Mouse (Mus musculus) liver, embryonic 12.5 days (tissue): ENCODE results near the gene Hs3st4. TPM values are rescaled to one million over a fixed set of nuclear protein-coding genes. Genes with fewer than 3 reads are reported as not detected.

ENCODE experiments used
- ATAC-seq: fragments of 200-750 bp; cut with Nextera tagmentation; 2 replicates; pipeline ENCODE4 v1.8.0; 2017; ENCODE audit warnings: moderate number of reproducible peaks, mild to moderate bottlenecking, moderate library complexity
- H3K27ac ChIP-seq: fragments of 300-500 bp; sonication (generic); 2 replicates; pipeline ENCODE4 v1.5.1; 2016; ENCODE audit warnings: mild to moderate bottlenecking
- H3K27me3 ChIP-seq: fragments of 300-500 bp; sonication (generic); replicated peaks from 2 replicates; pipeline ENCODE4 v1.6.1; 2016; ENCODE audit warnings: mild to moderate bottlenecking, moderate library complexity
- H3K36me3 ChIP-seq: fragments of 300-500 bp; sonication (generic); 2 replicates; pipeline ENCODE4 v1.6.1; 2016; ENCODE audit warnings: mild to moderate bottlenecking, moderate library complexity
- H3K4me1 ChIP-seq: fragments of 300-500 bp; sonication (generic); 2 replicates; pipeline ENCODE4 v1.6.1; 2016
- H3K4me2 ChIP-seq: fragments of 300-500 bp; sonication (generic); 2 replicates; pipeline ENCODE4 v1.6.1; 2016; ENCODE audit warnings: mild to moderate bottlenecking, moderate library complexity
- H3K4me3 ChIP-seq: fragments of 300-500 bp; sonication (generic); 2 replicates; pipeline ENCODE4 v1.5.1; 2016; ENCODE audit warnings: mild to moderate bottlenecking, moderate library complexity
- H3K9ac ChIP-seq: fragments of 300-500 bp; sonication (generic); 2 replicates; pipeline ENCODE4 v1.6.1; 2016; ENCODE audit warnings: mild to moderate bottlenecking, moderate library complexity
- H3K9me3 ChIP-seq: fragments of 300-500 bp; sonication (generic); replicated peaks from 2 replicates; pipeline ENCODE4 v1.6.1; 2016; ENCODE audit warnings: mild to moderate bottlenecking, moderate library complexity
- whole genome bisulfite sequencing: fragments of 180-500 bp; shearing (Covaris S2); methylation state at CpG from one replicate; pipeline ENCODE4 v1.1.7; 2016; ENCODE audit not compliant: insufficient replicate concordance; 5-methylcytosine and 5-hydroxymethylcytosine counted together
- polyA plus RNA-seq: library from polyadenylated mRNA; unstranded; fragments of >200 nt; fragmentation: Nextera tagmentation; extraction: Ambion mirVana; gene quantifications from 2 replicates; pipeline ENCODE4 v1.2.1, GENCODE M21; 2016

Hs3st4 gene
- polyA plus RNA-seq, 1 experiment from 2014 or later = not detected

DNA sequence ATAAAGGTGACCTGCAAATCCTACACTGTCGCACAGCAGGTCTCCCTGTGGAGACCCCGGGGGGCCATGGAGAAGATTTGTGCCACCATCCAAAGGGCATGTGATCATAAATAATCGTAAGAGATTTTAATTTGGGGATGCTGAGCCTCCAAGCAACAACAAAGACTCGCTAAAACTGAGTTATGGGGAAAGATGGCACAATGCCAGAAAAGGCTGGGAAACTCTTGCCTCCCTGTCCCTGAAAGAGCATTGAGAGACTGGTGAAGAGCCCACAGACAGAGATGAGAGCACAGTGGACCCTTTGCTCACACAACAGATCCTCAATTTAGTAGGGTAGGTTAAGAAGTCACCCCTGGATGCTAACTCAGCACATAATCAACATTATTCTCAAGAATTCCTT lies 377.2 kb downstream of the Hs3st4 start:
- no peak overlapping the region for H3K9ac ChIP-seq
- ATAC-seq = no peak
- no peaks in the 10 kb centered on the region for H3K4me1 ChIP-seq
- H3K27me3 ChIP-seq = no peaks in the 10 kb centered on the region
- no peaks in the 10 kb centered on the region for H3K36me3 ChIP-seq
- no peak overlapping the region for H3K27ac ChIP-seq
- no peak overlapping the region for H3K4me3 ChIP-seq
- H3K4me2 ChIP-seq = no peak overlapping the region
- WGBS = 64% methylated on average over 4 of the region's 4 CpGs
- H3K9me3 ChIP-seq = no peaks in the 10 kb centered on the region

DNA sequence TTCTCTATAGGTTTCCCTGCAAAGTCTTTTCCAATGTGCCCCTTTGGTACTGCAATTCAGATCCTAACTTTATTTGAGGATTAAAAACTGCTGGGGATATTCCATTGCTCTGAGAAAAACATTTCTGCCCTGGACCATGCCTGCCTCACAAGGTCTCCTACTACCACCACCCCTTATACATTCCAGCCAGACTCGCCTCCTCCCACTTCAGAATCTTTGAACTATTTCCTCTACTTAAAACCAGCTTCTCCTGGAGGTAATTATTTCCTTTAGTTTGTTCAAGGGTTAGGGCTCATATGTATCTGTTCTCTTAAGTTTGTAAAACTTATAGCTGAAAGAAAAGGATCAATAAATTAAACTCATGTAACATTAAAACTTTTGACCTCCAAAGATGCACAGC lies 389.6 kb downstream of the Hs3st4 start:
- H3K9ac ChIP-seq = no peak overlapping the region
- no peak for ATAC-seq
- no peaks in the 10 kb centered on the region for H3K27me3 ChIP-seq
- no peak overlapping the region for H3K4me2 ChIP-seq
- 52% methylated on average over 1 of the region's 1 CpGs for WGBS
- H3K36me3 ChIP-seq = no peaks in the 10 kb centered on the region
- no peak overlapping the region for H3K4me3 ChIP-seq
- H3K4me1 ChIP-seq = no peaks in the 10 kb centered on the region
- no peaks in the 10 kb centered on the region for H3K9me3 ChIP-seq
- no peak overlapping the region for H3K27ac ChIP-seq

DNA sequence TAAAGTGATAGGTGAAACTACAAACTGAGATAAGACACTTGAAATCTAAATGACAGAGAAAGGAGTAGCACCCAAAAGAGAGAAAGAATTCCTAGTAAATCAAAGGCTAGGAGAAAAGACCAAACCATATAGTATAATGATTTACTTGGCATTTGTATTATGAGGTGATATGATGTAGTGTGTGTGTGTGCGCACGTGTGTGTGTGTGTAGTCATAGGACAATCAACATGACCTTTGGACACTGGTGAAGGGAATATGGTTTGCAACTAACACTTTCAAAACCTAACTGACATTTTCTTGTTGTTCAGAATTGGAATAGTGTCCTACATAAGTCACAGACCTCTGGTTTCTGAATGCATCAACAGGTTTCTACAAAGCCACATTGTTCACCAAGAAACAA lies 390.0 kb downstream of the Hs3st4 start:
- no peak overlapping the region for H3K27ac ChIP-seq
- H3K9me3 ChIP-seq = no peaks in the 10 kb centered on the region
- H3K9ac ChIP-seq = no peak overlapping the region
- no peak overlapping the region for H3K4me3 ChIP-seq
- H3K4me2 ChIP-seq = no peak overlapping the region
- H3K27me3 ChIP-seq = no peaks in the 10 kb centered on the region
- 78% methylated on average over 2 of the region's 2 CpGs for WGBS
- no peaks in the 10 kb centered on the region for H3K36me3 ChIP-seq
- no peaks in the 10 kb centered on the region for H3K4me1 ChIP-seq
- no peak for ATAC-seq

- Histone ChIP-seq H3K4me3 (no peak overlapping the region), H3K27me3 (no peaks in the 10 kb centered on the region), H3K9ac (no peak overlapping the region), H3K4me1 (no peaks in the 10 kb centered on the region), H3K9me3 (no peaks in the 10 kb centered on the region), H3K4me2 (no peak overlapping the region), H3K36me3 (no peaks in the 10 kb centered on the region), H3K27ac (no peak overlapping the region)
- ATAC-seq = no peak
- 27% methylated on average over 4 of the region's 4 CpGs for WGBS
Measured at GRCm38 (mm10) chr7:124383489-124383888, 400.8 kb downstream of the Hs3st4 start.

- no peaks in the 10 kb centered on the region for H3K4me1 ChIP-seq
- ATAC-seq = no peak
- H3K4me2 ChIP-seq = no peak overlapping the region
- no peak overlapping the region for H3K9ac ChIP-seq
- H3K27me3 ChIP-seq = no peaks in the 10 kb centered on the region
- no peak overlapping the region for H3K27ac ChIP-seq
- H3K4me3 ChIP-seq = no peak overlapping the region
- no peaks in the 10 kb centered on the region; the same call in none of the 2 replicates for H3K9me3 ChIP-seq
- no peaks in the 10 kb centered on the region for H3K36me3 ChIP-seq
Measured at GRCm38 (mm10) chr7:124399184-124399583, 416.5 kb downstream of the Hs3st4 start.

GRCm38 (mm10) chr7:124426951-124427350 lies 444.3 kb downstream of the Hs3st4 start:
- Histone ChIP-seq H3K36me3 (no peaks in the 10 kb centered on the region), H3K4me2 (no peak overlapping the region), H3K4me1 (no peaks in the 10 kb centered on the region), H3K9me3 (no peaks in the 10 kb centered on the region), H3K27me3 (no peaks in the 10 kb centered on the region), H3K4me3 (no peak overlapping the region), H3K27ac (no peak overlapping the region), H3K9ac (no peak overlapping the region)
- no peak for ATAC-seq
